Mouse (Mus musculus): Measurements from ENCODE around the gene Cab39. TPM values are rescaled to one million over a fixed set of nuclear protein-coding genes. Genes with fewer than 3 reads are reported as not detected.
A peak's percentile ranks its signal among the peaks of the same experiment; 100 is the strongest.

Gene Cab39
- polyA plus RNA-seq, 1 experiment from 2014 or later, result 44.9 TPM

- no peaks in the 10 kb centered on the region for H3K4me1 ChIP-seq
- no peaks in the 10 kb centered on the region for H3K9me3 ChIP-seq (replicated peaks)
- no peak overlapping the region for H3K4me3 ChIP-seq
- H3K36me3 ChIP-seq (ENCODE audit: poor library complexity, severe bottlenecking), result peaks cover 18% of the 10 kb centered on the region
- ATAC-seq, result no peak
- no peak overlapping the region for H3K9ac ChIP-seq
- H3K27ac ChIP-seq, result no peak overlapping the region
- H3K4me2 ChIP-seq, result no peak overlapping the region
- no peaks in the 10 kb centered on the region for H3K27me3 ChIP-seq
- WGBS, result 88% methylated on average over 5 of the region's 5 CpGs
Measured at GRCm38 (mm10) chr1:85827166-85827565, 33.9 kb downstream of the Cab39 start.

- Histone ChIP-seq H3K27me3 (no peaks in the 10 kb centered on the region), H3K36me3 (ENCODE audit: poor library complexity, severe bottlenecking) (peaks cover 8% of the 10 kb centered on the region; the same call in 1 of the 2 replicates), H3K9ac (no peak overlapping the region), H3K4me1 (no peaks in the 10 kb centered on the region), H3K4me3 (no peak overlapping the region), H3K27ac (no peak overlapping the region), H3K9me3 (replicated peaks) (no peaks in the 10 kb centered on the region), H3K4me2 (no peak overlapping the region)
- no peak for ATAC-seq
- 98% methylated on average over 1 of the region's 1 CpGs for WGBS
Measured at GRCm38 (mm10) chr1:85829016-85829415, 35.8 kb downstream of the Cab39 start.

- ATAC-seq, result no peak
- Histone ChIP-seq H3K36me3 (ENCODE audit: poor library complexity, severe bottlenecking) (peaks cover 14% of the 10 kb centered on the region), H3K9me3 (replicated peaks) (no peaks in the 10 kb centered on the region), H3K4me1 (no peaks in the 10 kb centered on the region), H3K27me3 (no peaks in the 10 kb centered on the region), H3K4me2 (no peak overlapping the region), H3K27ac (no peak overlapping the region), H3K9ac (no peak overlapping the region), H3K4me3 (no peak overlapping the region)
- 84% methylated on average over 4 of the region's 4 CpGs for WGBS
Measured at GRCm38 (mm10) chr1:85838056-85838455, 44.8 kb downstream of the Cab39 start.

- WGBS, result 78% methylated on average over 3 of the region's 3 CpGs
Measured at GRCm38 (mm10) chr1:85839356-85839755, 46.1 kb downstream of the Cab39 start.

GRCm38 (mm10) chr1:85839790-85840189 lies 46.5 kb downstream of the Cab39 start:
- no peaks in the 10 kb centered on the region for H3K4me1 ChIP-seq
- no peaks in the 10 kb centered on the region for H3K9me3 ChIP-seq (replicated peaks)
- H3K36me3 ChIP-seq (ENCODE audit: poor library complexity, severe bottlenecking), result peaks cover 22% of the 10 kb centered on the region
- no peak overlapping the region for H3K4me2 ChIP-seq
- H3K27ac ChIP-seq, result no peak overlapping the region
- no peak overlapping the region for H3K9ac ChIP-seq
- H3K27me3 ChIP-seq, result no peaks in the 10 kb centered on the region
- H3K4me3 ChIP-seq, result no peak overlapping the region
- WGBS, result 94% methylated on average over 1 of the region's 1 CpGs
- ATAC-seq, result no peak

More at GRCm38 (mm10) chr1:85839356-85839755, 46.1 kb downstream of the Cab39 start:
- H3K27ac ChIP-seq, result no peak overlapping the region
- no peaks in the 10 kb centered on the region for H3K4me1 ChIP-seq
- no peaks in the 10 kb centered on the region for H3K9me3 ChIP-seq (replicated peaks)
- H3K36me3 ChIP-seq (ENCODE audit: poor library complexity, severe bottlenecking), result peaks cover 22% of the 10 kb centered on the region
- ATAC-seq, result no peak
- H3K4me2 ChIP-seq, result no peak overlapping the region
- no peaks in the 10 kb centered on the region for H3K27me3 ChIP-seq
- no peak overlapping the region for H3K4me3 ChIP-seq
- H3K9ac ChIP-seq, result no peak overlapping the region

DNA sequence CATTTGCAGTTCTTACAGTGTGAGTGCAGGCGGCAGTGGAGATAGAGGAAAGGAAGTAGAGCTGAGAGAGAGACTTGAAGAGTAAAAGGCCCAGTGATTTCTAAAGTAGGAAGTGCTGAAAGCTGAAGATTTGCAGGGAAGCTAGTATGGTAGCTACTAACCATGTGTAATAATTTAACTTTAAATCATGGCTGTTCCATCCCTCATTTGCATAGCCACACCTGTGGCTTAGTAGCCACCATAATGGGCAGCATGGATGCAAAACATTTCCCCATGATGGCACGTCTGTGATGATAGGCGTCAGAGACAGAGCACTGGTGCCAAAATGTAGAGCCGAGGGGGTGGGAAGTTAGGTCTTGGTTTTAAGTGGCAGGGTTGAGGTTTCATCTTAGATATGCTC lies 47.2 kb downstream of the Cab39 start:
- Histone ChIP-seq H3K27ac (no peak overlapping the region), H3K9ac (no peak overlapping the region), H3K4me3 (no peak overlapping the region), H3K4me2 (no peak overlapping the region), H3K27me3 (no peaks in the 10 kb centered on the region), H3K9me3 (replicated peaks) (no peaks in the 10 kb centered on the region), H3K4me1 (no peaks in the 10 kb centered on the region), H3K36me3 (ENCODE audit: poor library complexity, severe bottlenecking) (peaks cover 27% of the 10 kb centered on the region)
- 91% methylated on average over 4 of the region's 4 CpGs for WGBS
- ATAC-seq, result no peak

GRCm38 (mm10) chr1:85842251-85842650 lies 49.0 kb downstream of the Cab39 start:
- Histone ChIP-seq H3K27me3 (no peaks in the 10 kb centered on the region), H3K4me2 (no peak overlapping the region), H3K4me3 (no peak overlapping the region), H3K36me3 (ENCODE audit: poor library complexity, severe bottlenecking) (peaks cover 28% of the 10 kb centered on the region), H3K9ac (no peak overlapping the region), H3K9me3 (replicated peaks) (no peaks in the 10 kb centered on the region), H3K4me1 (no peaks in the 10 kb centered on the region), H3K27ac (no peak overlapping the region)
- no peak for ATAC-seq

DNA sequence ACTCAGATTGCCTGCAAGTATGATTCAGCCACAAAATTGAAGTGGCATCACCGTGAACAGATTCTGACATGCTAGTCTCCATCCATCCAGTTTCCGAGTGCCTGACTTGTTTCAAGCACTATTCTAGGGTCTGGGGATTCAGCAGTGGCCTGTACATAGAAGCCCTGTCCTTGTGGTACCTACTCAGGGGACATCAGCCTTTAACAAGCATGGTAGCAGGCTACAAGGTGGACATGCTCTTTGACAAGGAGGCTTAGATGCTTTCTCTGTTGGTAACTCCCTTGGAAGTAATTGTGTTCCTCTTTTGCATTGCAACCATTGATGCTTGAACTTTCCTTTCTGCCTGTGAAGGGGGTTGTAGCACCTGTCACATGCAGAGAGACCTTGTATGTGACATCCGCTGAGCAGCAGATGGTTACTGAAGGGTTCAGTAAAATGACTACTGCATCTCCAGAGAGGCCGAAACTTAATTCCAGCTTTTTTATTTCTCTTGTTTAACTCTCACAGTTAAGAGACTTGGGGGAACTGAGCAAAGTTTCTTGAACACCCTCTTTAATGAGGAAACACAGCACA lies 50.1 kb downstream of the Cab39 start:
- ATAC-seq, result no peak
- Histone ChIP-seq H3K27me3 (no peaks in the 10 kb centered on the region), H3K9me3 (replicated peaks) (no peaks in the 10 kb centered on the region), H3K4me3 (no peak overlapping the region), H3K4me2 (no peak overlapping the region), H3K27ac (no peak overlapping the region), H3K9ac (no peak overlapping the region), H3K4me1 (no peaks in the 10 kb centered on the region), H3K36me3 (ENCODE audit: poor library complexity, severe bottlenecking) (peaks cover 29% of the 10 kb centered on the region)
- WGBS, result 93% methylated on average over 4 of the region's 4 CpGs

- ATAC-seq, result no peak
- 89% methylated on average over 6 of the region's 6 CpGs for WGBS
- H3K27me3 ChIP-seq, result no peaks in the 10 kb centered on the region
- peaks cover 41% of the 10 kb centered on the region for H3K36me3 ChIP-seq (ENCODE audit: poor library complexity, severe bottlenecking)
- no peak overlapping the region for H3K27ac ChIP-seq
- no peaks in the 10 kb centered on the region for H3K4me1 ChIP-seq
- no peaks in the 10 kb centered on the region for H3K9me3 ChIP-seq (replicated peaks)
- H3K4me3 ChIP-seq, result no peak overlapping the region
- H3K9ac ChIP-seq, result no peak overlapping the region
- no peak overlapping the region for H3K4me2 ChIP-seq
Measured at GRCm38 (mm10) chr1:85844981-85845380, 51.7 kb downstream of the Cab39 start.

- Histone ChIP-seq H3K27me3 (no peaks in the 10 kb centered on the region), H3K9me3 (replicated peaks) (no peaks in the 10 kb centered on the region), H3K4me2 (no peak overlapping the region), H3K4me1 (no peaks in the 10 kb centered on the region), H3K27ac (no peak overlapping the region), H3K36me3 (ENCODE audit: poor library complexity, severe bottlenecking) (peaks cover 41% of the 10 kb centered on the region), H3K4me3 (no peak overlapping the region), H3K9ac (no peak overlapping the region)
- WGBS, result 81% methylated on average over 3 of the region's 3 CpGs
- no peak for ATAC-seq
Measured at GRCm38 (mm10) chr1:85845476-85845875, 52.2 kb downstream of the Cab39 start.

DNA sequence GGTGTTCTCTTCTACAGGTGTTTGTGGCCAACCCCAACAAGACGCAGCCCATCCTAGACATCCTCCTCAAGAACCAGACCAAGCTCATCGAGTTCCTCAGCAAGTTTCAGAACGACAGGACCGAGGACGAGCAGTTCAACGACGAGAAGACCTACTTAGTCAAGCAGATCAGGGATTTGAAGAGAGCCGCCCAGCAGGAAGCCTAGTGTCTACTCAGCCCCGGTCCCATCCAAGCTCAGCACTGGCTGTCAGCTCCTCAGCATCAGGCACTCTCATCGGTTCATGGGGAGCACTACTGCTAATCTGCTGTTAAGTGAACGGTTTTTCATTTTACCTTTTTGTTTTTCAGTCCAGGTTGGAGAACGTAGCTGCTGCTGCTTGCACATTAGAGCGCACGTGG lies 55.8 kb downstream of the Cab39 start:
- no peaks in the 10 kb centered on the region for H3K4me1 ChIP-seq
- H3K9me3 ChIP-seq (replicated peaks), result no peaks in the 10 kb centered on the region
- no peak for ATAC-seq
- H3K27me3 ChIP-seq, result no peaks in the 10 kb centered on the region
- no peak overlapping the region for H3K4me3 ChIP-seq
- no peak overlapping the region for H3K9ac ChIP-seq
- no peak overlapping the region for H3K4me2 ChIP-seq
- peaks cover 42% of the 10 kb centered on the region for H3K36me3 ChIP-seq (ENCODE audit: poor library complexity, severe bottlenecking)
- WGBS, result 84% methylated on average over 14 of the region's 14 CpGs
- no peak overlapping the region for H3K27ac ChIP-seq

- Histone ChIP-seq H3K27ac (no peak overlapping the region), H3K4me1 (no peaks in the 10 kb centered on the region), H3K27me3 (no peaks in the 10 kb centered on the region), H3K36me3 (ENCODE audit: poor library complexity, severe bottlenecking) (peaks cover 37% of the 10 kb centered on the region), H3K4me2 (no peak overlapping the region), H3K4me3 (no peak overlapping the region), H3K9ac (no peak overlapping the region), H3K9me3 (replicated peaks) (no peaks in the 10 kb centered on the region)
- 91% methylated on average over 5 of the region's 5 CpGs for WGBS
- no peak for ATAC-seq
Measured at GRCm38 (mm10) chr1:85850851-85851250, 57.6 kb downstream of the Cab39 start.

- H3K36me3 ChIP-seq (ENCODE audit: poor library complexity, severe bottlenecking), result peaks cover 25% of the 10 kb centered on the region
- 79% methylated on average over 2 of the region's 2 CpGs for WGBS
- no peak overlapping the region for H3K4me3 ChIP-seq
- ATAC-seq, result peak; percentile 79
- no peaks in the 10 kb centered on the region for H3K4me1 ChIP-seq
- no peaks in the 10 kb centered on the region for H3K27me3 ChIP-seq
- H3K4me2 ChIP-seq, result no peak overlapping the region
- no peak overlapping the region for H3K27ac ChIP-seq
- H3K9me3 ChIP-seq (replicated peaks), result no peaks in the 10 kb centered on the region
- H3K9ac ChIP-seq, result no peak overlapping the region
Measured at GRCm38 (mm10) chr1:85852996-85853689, 59.9 kb downstream of the Cab39 start.
